Mouse (Mus musculus): Measurements from ENCODE around the gene Csf3.

Gene Csf3

DNA sequence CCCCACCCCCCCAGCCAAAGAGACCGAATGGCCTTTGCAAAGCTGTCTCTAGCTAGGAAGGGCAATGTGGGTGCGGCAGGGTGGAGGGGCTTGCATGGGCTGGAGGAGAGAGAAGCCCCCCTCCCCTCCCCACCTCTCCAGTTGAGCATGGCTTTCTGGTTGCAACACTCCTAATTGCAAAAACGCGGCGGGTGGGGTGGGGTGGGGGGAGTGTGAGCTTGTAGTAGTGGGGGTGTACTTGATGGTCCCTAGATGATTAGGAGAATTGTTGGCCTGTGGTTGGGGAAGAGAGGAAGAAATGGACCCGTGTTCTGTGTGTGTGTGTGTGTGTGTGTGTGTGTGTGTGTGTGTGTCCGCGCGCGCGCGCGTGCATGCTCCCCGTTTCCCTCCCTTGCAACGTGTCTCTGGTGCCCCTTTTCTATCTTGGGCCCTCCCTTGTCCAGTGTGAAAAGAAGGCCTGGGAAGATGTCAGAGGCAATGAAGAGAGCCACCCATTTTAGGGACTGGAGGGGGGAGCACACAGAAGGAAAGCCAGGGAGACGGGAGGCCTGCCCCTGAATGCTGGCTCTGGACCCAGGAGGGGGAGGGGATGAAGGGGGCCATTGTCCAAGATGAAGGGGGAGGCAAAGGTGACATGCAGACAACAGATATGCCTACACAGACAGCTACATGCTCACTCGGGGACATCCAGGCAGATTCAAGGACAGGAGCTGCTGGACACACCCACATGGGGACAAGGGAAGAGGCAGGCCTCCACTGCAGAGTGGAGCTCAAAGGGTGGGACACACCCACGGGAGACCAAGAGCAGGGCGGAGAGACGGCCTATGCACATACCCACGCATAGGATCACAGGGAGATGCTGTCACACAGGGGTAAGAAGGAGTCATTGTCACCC is 41.6 kb downstream of the Csf3 start:
- in situ Hi-C loops (cut with MboI; ENCODE audit: low pct_unique_long_range_greater_than_20kb in 1 of 2, low sequenced_read_pairs in 2 of 2, unreplicated experiment in 1 of 2): no loop called here

DNA sequence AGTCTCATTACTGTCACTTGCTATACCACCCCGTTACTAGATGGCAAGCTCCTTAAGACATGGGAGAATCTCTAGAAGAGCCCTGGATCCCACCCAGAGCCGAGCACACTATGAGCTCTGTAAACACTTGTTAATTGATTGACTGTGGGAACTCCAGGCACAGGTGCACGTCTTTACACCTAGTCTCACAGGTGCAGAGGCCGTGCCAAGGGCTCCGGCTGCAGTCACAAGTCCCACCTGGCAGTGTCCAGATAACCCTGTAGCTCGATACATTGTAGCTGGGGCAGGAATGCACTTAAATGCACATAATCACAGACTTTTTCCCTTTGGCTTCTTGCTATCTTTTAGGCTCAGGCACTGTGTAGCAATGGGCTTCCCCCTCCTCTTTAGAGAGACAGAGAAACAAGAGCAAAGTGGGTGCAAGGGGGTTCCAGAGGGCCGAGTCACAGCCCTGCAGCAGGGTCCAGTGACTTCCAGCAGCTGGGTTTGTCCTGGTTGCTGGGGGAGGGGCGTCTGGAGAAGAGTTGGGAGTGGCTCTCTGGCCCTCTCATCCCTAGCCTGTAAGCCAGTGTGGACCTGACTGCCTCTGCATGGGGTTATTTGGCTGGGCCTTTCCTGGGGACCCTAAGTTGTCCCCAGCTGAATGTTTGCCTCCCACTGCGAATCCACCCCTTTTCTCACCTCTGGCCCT is 42.7 kb downstream of the Csf3 start:
- in situ Hi-C loops (cut with MboI; ENCODE audit: low pct_unique_long_range_greater_than_20kb in 1 of 2, low sequenced_read_pairs in 2 of 2, unreplicated experiment in 1 of 2): no loop called here

DNA sequence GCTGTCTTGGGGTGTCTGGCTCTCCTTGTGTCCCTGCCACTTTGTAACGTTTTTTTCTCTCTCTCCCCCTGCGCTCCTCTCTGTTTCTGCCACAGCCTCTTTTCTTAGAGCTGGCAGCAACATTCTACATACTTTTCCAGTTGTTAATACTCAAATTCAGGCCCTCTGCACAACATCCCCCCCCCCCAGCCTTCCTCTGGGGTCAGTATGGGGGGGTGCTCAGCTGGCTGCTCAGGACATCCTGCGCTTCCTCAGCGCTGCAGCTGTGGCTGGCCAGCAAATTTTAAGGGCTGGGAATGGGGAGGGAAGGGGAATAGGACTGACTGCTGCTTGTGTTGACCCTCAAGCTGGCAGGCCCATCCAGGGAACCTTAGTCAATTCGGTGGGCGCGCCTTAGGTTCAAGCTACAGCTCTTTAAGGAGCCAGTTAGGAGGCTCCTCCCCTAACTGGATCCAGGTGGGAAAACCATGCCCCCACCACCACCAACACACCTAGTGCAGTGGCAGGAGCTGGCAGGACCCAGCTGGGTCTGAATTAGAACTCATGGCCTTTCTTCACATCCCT is 43.5 kb downstream of the Csf3 start:
- in situ Hi-C loops (cut with MboI; ENCODE audit: low pct_unique_long_range_greater_than_20kb in 1 of 2, low sequenced_read_pairs in 2 of 2, unreplicated experiment in 1 of 2): no loop called here

DNA sequence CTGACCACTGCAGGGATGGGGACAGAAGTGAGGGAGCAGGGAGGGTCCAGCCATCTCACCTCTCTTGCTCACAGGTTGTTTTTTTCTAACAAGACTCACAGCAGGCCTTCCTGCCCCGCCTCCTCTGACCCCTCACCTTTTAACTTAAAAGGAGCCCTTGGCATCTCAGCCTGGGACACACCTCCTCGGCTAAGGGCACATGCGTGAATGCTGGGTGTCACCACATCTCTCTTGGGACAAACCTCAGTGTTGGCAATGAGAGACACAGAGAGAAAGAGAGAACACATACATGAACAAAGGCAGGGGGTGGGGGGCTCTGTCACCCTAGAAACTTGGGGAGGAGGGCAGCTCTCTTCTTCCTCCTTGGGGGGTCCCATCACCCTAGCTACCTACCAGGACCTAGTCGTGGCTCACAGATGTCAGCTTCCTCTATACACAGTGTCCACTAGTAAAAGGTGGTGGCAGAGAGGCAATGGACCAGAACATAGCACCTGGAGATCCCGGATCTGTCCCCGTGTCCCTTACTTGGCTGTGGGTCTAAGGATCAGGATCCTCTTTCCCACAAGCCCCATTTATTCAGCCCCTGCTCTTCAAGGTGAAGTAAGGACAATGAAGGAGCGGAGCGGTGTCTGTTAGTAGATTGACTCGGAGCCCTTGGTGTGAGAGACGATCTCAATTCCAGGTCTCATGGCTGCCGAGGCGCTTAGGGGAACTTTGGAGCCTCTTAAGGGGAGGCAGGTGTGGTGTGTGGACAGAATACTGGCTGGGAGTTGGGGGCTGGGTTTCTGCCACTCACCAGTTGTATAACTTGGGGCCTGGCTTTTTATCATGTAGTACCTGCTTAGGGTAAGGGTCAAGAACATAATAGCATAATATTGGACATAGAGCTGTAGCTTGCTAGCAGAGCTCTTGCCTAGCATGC is 45.1 kb downstream of the Csf3 start:
- in situ Hi-C loops (cut with MboI; ENCODE audit: low pct_unique_long_range_greater_than_20kb in 1 of 2, low sequenced_read_pairs in 2 of 2, unreplicated experiment in 1 of 2): no loop called here

DNA sequence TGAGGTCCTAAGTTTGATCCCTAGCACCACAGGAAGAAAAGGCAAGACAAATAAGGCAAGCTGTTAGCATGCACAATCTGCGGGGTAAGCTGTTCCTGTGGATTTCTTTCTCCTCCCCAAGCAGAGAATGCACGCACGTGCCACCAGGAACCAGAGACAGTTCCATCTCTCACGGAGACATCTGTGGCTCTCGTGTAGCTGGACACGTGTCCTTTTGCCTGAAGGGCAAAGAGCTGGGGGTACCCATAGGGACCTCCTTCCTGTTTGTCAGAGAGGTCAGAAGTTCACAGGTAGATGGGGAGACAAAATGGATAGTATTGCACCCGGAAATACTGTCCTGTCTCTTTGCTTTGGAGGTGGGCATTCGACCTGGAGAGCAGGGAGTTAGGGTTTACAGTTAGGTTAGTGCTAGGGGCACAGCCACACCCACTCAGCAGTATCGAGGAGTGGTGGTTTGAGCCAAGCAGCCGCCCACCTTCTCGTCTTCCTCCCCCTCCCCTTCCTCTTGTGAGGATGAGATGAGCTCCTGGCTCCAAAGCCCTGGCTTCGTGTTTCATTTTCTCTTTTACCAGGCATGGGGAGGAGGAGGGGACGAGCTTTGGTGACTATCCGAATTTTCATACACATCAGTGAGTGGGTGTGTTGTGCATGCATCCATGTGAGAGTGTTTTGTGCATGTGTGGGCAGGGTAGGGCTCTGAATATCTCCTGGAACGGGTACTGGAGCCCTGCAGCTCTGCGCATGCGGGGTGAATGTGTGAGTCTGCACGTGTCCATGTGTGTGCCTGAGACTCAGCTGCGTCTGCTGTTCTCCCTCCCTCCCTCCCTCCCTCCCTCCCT is 46.0 kb downstream of the Csf3 start:
- in situ Hi-C loops (cut with MboI; ENCODE audit: low pct_unique_long_range_greater_than_20kb in 1 of 2, low sequenced_read_pairs in 2 of 2, unreplicated experiment in 1 of 2): no loop called here

DNA sequence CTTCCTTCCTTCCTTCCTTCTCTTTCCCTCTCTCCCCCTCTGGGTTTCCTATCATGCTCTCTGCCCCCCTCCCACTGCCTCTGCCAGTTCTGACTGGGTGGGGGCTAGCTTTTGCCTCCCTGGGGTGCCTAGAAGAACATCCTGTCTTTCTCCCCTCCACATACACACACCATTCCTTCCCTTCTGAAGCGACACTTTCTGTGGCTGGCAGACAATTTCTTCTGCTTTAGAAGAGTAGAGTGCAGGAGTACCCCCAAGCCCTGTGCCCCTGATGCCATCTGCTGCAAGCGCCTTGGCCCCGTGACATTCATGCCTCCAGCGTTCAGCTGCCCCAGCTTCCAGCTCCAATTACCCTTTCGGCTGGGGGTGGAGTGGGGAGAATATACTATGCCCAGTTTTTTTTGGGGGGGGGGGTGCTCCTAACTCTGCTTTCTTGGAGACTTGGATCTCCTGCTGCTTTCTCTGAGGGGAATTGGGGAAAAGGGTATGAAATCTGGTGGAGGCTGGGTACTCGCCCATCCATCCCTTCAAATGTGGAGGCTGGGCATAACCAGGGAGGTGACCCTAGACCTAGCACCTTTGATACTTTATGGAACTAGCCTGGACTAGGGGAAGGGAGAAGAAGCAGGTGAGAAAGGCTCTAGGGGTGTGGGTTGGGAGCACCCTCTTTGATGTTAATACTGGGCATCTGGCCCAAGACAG is 46.9 kb downstream of the Csf3 start:
- in situ Hi-C loops (cut with MboI; ENCODE audit: low pct_unique_long_range_greater_than_20kb in 1 of 2, low sequenced_read_pairs in 2 of 2, unreplicated experiment in 1 of 2): no loop called here

DNA sequence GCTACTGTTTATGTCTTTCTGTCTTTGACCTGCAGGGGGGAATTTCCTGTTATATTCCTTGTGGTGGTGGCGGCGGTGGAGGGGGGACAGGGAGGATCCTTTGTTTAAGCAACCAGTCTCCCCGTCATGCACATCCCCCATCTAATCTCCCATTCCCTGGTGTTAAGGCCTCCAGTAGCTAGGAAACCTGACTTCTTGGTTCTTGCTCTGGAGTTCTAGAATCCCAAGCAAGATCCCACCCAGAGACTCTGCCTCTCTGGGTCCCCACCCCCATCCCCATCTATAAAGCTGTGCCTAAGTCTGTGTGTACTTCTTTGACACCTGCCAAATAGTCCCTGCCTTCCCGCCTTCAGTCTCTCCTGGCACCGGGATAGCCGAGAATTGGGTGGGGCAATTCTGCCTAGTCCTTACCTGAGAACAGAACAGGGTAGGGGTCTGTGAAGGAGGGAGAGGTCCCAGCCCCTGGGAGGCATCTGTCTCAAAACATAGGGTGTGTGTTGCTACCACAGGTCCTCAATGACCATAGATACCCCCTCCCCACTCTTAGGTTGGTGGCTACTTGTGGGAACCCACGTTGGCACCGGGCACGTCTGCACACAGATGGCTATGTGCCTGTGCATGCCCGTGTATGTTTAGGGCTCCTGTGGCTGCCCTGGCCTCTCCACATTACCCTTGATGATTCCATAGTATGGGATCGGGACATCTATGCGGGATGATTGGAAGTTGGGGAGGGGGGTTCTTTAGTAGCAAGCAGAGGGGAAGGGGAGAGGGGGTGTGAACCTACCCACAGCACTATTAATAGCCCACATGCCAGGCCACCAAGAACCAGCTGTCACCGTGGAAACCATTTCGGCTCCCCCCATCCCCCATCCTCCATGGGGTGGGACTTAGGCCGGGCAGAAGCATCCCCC is 47.7 kb downstream of the Csf3 start:
- in situ Hi-C loops (cut with MboI; ENCODE audit: low pct_unique_long_range_greater_than_20kb in 1 of 2, low sequenced_read_pairs in 2 of 2, unreplicated experiment in 1 of 2): no loop called here

DNA sequence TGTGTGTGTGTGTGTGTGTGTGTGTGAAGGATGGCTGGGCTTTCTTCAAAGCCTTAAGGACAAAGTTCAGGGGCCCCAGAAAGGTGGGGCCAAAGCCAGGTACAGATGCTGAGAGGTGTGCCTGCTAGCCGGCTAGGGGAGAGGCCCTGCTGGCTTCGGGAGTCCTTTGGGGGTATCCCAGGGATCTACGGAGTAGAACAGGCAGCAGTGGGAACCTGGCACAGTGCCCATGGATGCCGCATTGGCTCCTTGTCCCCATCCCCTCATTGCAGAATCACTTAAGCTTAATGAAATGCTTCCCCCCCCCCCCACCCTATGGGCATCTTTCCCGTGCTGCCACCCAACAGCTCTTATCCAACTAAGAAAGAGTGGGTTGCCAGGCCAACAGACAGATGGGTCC is 48.7 kb downstream of the Csf3 start:
- in situ Hi-C loops (cut with MboI; ENCODE audit: low pct_unique_long_range_greater_than_20kb in 1 of 2, low sequenced_read_pairs in 2 of 2, unreplicated experiment in 1 of 2): no loop called here

DNA sequence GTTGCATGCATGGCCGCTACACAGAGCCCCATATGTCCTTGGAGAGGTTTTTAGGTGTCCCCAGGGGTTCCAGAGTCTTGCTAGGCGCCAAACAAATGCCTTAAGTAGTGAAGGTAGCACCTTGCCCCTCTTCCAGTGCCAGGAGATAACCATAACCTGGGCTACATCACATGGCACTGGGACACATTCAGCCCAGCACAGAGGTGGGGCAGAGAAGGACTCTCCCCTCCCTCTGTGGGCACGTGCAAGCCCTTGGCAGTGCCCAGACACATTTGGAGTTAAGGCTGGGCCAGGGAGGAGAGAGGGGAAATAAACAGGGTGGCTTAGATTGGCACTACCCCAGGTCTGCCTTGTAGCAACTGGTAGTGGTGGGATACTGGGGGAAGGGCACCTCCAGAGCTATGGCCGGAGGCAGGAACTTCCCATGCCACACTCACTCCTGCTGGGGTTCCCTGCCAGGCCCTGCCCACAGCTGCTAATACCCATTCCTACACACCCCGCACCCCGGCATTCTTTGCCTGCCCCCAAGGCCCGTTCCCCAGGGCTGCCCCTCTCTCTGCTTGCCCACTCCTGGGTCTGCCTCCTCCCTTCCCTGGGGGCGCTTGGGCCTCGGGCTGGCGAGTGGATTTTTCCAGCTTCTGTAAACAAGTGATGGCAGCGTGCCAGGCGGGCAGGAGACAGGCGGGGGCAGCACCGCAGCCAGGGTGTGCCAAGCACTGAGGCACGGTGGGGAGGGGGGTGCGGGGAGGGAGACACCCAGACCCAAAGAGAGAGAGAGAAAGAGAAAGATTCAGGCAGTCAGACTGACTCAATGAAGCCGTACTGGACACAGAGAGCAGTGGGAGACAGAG is 49.5 kb downstream of the Csf3 start:
- in situ Hi-C loops (cut with MboI; ENCODE audit: low pct_unique_long_range_greater_than_20kb in 1 of 2, low sequenced_read_pairs in 2 of 2, unreplicated experiment in 1 of 2): no loop called here

DNA sequence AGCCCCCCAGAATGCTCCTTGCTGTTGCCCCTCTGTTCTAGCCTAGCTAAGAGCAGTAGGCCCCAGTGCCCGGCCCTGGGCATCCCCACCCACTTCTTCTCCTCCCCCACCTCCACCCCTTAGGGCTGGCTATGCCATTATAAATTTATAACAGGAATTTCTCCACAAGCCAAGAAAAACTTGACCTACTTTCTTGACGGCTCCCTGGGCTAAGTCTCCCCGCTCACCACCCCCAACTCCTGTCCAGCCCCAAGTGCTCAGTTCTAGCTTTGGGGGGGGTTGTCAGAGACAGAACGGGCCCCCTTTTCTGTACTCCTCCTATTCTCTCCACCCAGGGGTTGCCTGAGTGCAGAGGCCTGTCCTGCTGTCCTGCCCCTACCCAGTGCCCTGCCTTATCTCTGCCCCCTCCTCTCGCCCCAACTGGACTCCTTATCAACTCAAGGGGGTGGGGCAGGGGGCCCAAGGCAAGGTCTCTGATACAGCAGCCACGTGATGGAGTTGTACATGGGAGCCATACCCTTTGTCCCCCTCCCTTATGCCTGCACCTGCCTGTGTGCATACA is 50.2 kb downstream of the Csf3 start:
- in situ Hi-C loops (cut with MboI; ENCODE audit: low pct_unique_long_range_greater_than_20kb in 1 of 2, low sequenced_read_pairs in 2 of 2, unreplicated experiment in 1 of 2): no loop called here

DNA sequence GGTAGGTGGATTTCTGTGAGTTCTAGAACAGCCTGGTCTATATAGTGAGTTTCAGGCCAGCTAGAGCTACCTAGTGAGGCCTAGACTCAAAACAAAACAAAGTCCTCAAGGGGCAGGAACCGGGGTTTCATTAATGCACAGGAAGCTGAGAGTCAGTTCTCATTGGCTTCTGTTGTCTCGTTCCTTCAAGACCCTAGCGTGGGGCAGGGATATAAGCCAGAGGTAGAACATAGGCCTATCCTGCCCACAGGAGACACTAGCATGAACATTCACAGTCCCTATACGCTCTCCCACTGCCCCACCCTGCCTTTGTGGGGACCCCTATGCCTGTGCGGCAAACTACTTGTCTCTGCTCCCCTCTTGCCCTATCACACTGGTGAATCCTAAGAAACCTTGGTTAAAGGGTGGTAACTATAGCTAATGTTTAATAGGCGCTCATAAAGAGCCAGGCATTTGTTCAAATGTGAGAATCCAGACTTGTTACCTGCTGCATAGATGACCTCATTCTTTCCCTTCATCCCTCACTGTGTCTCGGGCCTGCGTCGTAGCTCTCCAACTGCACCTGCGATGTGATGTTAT is 51.6 kb downstream of the Csf3 start:
- in situ Hi-C loops (cut with MboI; ENCODE audit: low pct_unique_long_range_greater_than_20kb in 1 of 2, low sequenced_read_pairs in 2 of 2, unreplicated experiment in 1 of 2): no loop called here

Measured in mouse embryonic stem cell (cell line).